Mouse (Mus musculus) 3T3-L1 (cell line): ENCODE measurements around the gene Arid3a.
"Not testable (repeated sequence)": the region's sequence is repeated elsewhere in the genome, so short reads cannot be mapped to it uniquely, and the experiment has no call there.

Experiments
- DNase-seq: peaks from one replicate; pipeline ENCODE4 v3.0.0-alpha.2; 2015; ENCODE audit warnings: low read depth, low spot score

Arid3a gene

GRCm38 (mm10) chr10:79946752-79947322, 20.0 kb downstream of the Arid3a start:
- no peak for DNase-seq

GRCm38 (mm10) chr10:79947502-79947901, 20.7 kb downstream of the Arid3a start:
- DNase-seq: no peak

GRCm38 (mm10) chr10:79949873-79950272, 23.0 kb downstream of the Arid3a start:
- no peak for DNase-seq

- DNase-seq: peak; percentile 74
These were observed 23.8 kb downstream of the Arid3a start for GRCm38 (mm10) chr10:79950661-79951060.

- no peak for DNase-seq
These were observed 27.1 kb downstream of the Arid3a start for GRCm38 (mm10) chr10:79953946-79954345.

- no peak for DNase-seq
These were observed 28.8 kb downstream of the Arid3a start for GRCm38 (mm10) chr10:79955691-79956090.

- DNase-seq: no peak
These were observed 29.9 kb downstream of the Arid3a start for GRCm38 (mm10) chr10:79956643-79957154.

GRCm38 (mm10) chr10:79958140-79958816, 31.4 kb downstream of the Arid3a start:
- DNase-seq: peak; percentile 85

- DNase-seq: not testable (repeated sequence)
These were observed 32.6 kb downstream of the Arid3a start for GRCm38 (mm10) chr10:79959412-79959811.

- DNase-seq: peak; percentile 100
These were observed 33.2 kb downstream of the Arid3a start, which contains the start of gene Wdr18 for GRCm38 (mm10) chr10:79959847-79960601. TSS of gene Wdr18 (plus strand) at chr10:79960152.

- no peak for DNase-seq
These were observed 33.9 kb downstream of the Arid3a start for GRCm38 (mm10) chr10:79960671-79961294.

- no peak for DNase-seq
These were observed 37.9 kb downstream of the Arid3a start for GRCm38 (mm10) chr10:79964727-79965126.

- DNase-seq: no peak
These were observed 38.5 kb downstream of the Arid3a start for GRCm38 (mm10) chr10:79965325-79965724.

- DNase-seq: no peak
These were observed 40.1 kb downstream of the Arid3a start for GRCm38 (mm10) chr10:79966886-79967400.

GRCm38 (mm10) chr10:79968181-79968580, 41.3 kb downstream of the Arid3a start:
- DNase-seq: no peak

- peak; percentile 67 for DNase-seq
These were observed 42.3 kb downstream of the Arid3a start for GRCm38 (mm10) chr10:79969124-79969568.

- no peak for DNase-seq
These were observed 43.8 kb downstream of the Arid3a start, which contains the start of gene Grin3b for GRCm38 (mm10) chr10:79970415-79971182. TSS of gene Grin3b (plus strand) at chr10:79970715.

- DNase-seq: no peak
These were observed 44.3 kb downstream of the Arid3a start for GRCm38 (mm10) chr10:79971183-79971497.

GRCm38 (mm10) chr10:79972831-79973230, 46.0 kb downstream of the Arid3a start:
- no peak for DNase-seq

GRCm38 (mm10) chr10:79974087-79974486, 47.2 kb downstream of the Arid3a start:
- DNase-seq: no peak

GRCm38 (mm10) chr10:79974668-79975067, 47.8 kb downstream of the Arid3a start:
- DNase-seq: no peak
